Mouse (Mus musculus): Measurements from ENCODE around the gene Olfr995. TPM values are rescaled to one million over a fixed set of nuclear protein-coding genes. Genes with fewer than 3 reads are reported as not detected.

Gene Olfr995
- polyA plus RNA-seq, 1 experiment from 2014 or later, result not detected

Other genes starting within 250 kb of the Olfr995 start
- gene Lrrc55, start 246.4 kb downstream of the Olfr995 start, polyA plus RNA-seq (2014; fragmentation: Nextera tagmentation; extraction: Ambion mirVana), result 2.1 and 2.3 TPM in 2 replicates
- not detected in 2 replicates for gene Olfr987, start 104.3 kb downstream of the Olfr995 start, polyA plus RNA-seq (2014; fragmentation: Nextera tagmentation; extraction: Ambion mirVana)
- not detected in 2 replicates for gene Olfr988, start 80.4 kb downstream of the Olfr995 start, polyA plus RNA-seq (2014; fragmentation: Nextera tagmentation; extraction: Ambion mirVana)
- gene Olfr992, start 34.2 kb downstream of the Olfr995 start, polyA plus RNA-seq (2014; fragmentation: Nextera tagmentation; extraction: Ambion mirVana), result not detected in 2 replicates
- not detected in 2 replicates for gene Olfr993, start 28.8 kb downstream of the Olfr995 start, polyA plus RNA-seq (2014; fragmentation: Nextera tagmentation; extraction: Ambion mirVana)
- gene Olfr994, start 7.2 kb downstream of the Olfr995 start, polyA plus RNA-seq (2014; fragmentation: Nextera tagmentation; extraction: Ambion mirVana), result not detected in 2 replicates
- gene 4833423E24Rik, start 75.4 kb upstream of the Olfr995 start, polyA plus RNA-seq (2014; fragmentation: Nextera tagmentation; extraction: Ambion mirVana), result 4.3 and 4.5 TPM in 2 replicates
- not detected in 2 replicates for gene Olfr996, start 135.6 kb upstream of the Olfr995 start, polyA plus RNA-seq (2014; fragmentation: Nextera tagmentation; extraction: Ambion mirVana)
- not detected in 2 replicates for gene Olfr998, start 145.3 kb upstream of the Olfr995 start, polyA plus RNA-seq (2014; fragmentation: Nextera tagmentation; extraction: Ambion mirVana)
- gene Olfr1000, start 168.3 kb upstream of the Olfr995 start, polyA plus RNA-seq (2014; fragmentation: Nextera tagmentation; extraction: Ambion mirVana), result not detected in 2 replicates
- gene Olfr1002, start 207.1 kb upstream of the Olfr995 start, polyA plus RNA-seq (2014; fragmentation: Nextera tagmentation; extraction: Ambion mirVana), result not detected in 2 replicates
- gene Olfr154, start 220.8 kb upstream of the Olfr995 start, polyA plus RNA-seq (2014; fragmentation: Nextera tagmentation; extraction: Ambion mirVana), result not detected in 2 replicates
- gene Olfr1006, start 235.1 kb upstream of the Olfr995 start, polyA plus RNA-seq (2014; fragmentation: Nextera tagmentation; extraction: Ambion mirVana), result 0.11 TPM in 1 of 2 replicates, not detected in the other
- not detected in 2 replicates for gene Olfr1008, start 245.8 kb upstream of the Olfr995 start, polyA plus RNA-seq (2014; fragmentation: Nextera tagmentation; extraction: Ambion mirVana)

Data from embryonic facial prominence, embryonic 14.5 days (tissue).